Mouse (Mus musculus) midbrain, embryonic 11.5 days (tissue): ENCODE measurements around the gene Dmbt1. TPM values are rescaled to one million over a fixed set of nuclear protein-coding genes. Genes with fewer than 3 reads are reported as not detected.

Source experiments
- ATAC-seq: fragments of 200-750 bp; cut with Nextera tagmentation; 2 replicates; pipeline ENCODE4 v1.8.0; 2017; ENCODE audit warnings: moderate TSS enrichment, moderate library complexity; ENCODE audit not compliant: low FRiP score
- DNase-seq: peaks from one replicate; pipeline ENCODE4 v3.0.0; 2015; ENCODE audit warnings: low spot score; ENCODE audit errors: missing footprints
- H3K27ac ChIP-seq: fragments of 300-500 bp; sonication (generic); 2 replicates; pipeline ENCODE4 v1.5.1; 2014; ENCODE audit warnings: low read depth, low read length
- H3K27me3 ChIP-seq: fragments of 300-500 bp; sonication (generic); 2 replicates; pipeline ENCODE4 v1.6.1; 2014; ENCODE audit warnings: mild to moderate bottlenecking, low read length, moderate library complexity, mixed read lengths; ENCODE audit not compliant: control insufficient read depth, insufficient read depth
- H3K36me3 ChIP-seq: fragments of 300-500 bp; sonication (generic); 2 replicates; pipeline ENCODE4 v1.6.1; 2014; ENCODE audit warnings: mild to moderate bottlenecking, low read length, moderate library complexity, mixed read lengths; ENCODE audit not compliant: control insufficient read depth, insufficient read depth
- H3K4me1 ChIP-seq: fragments of 300-500 bp; sonication (generic); 2 replicates; pipeline ENCODE4 v1.6.1; 2014; ENCODE audit warnings: low read length; ENCODE audit not compliant: control insufficient read depth, insufficient read depth
- H3K4me2 ChIP-seq: fragments of 300-500 bp; sonication (generic); 2 replicates; pipeline ENCODE4 v1.6.1; 2014; ENCODE audit warnings: mild to moderate bottlenecking, moderate library complexity
- H3K4me3 ChIP-seq: fragments of 300-500 bp; sonication (generic); 2 replicates; pipeline ENCODE4 v1.5.1; 2014; ENCODE audit warnings: low read depth, low read length
- H3K9ac ChIP-seq: fragments of 300-500 bp; sonication (generic); 2 replicates; pipeline ENCODE4 v1.6.1; 2014; ENCODE audit warnings: low read length
- H3K9me3 ChIP-seq: fragments of 300-500 bp; sonication (generic); 2 replicates; pipeline ENCODE4 v1.6.1; 2016; ENCODE audit warnings: low read length; ENCODE audit not compliant: control insufficient read depth
- WGBS: fragments of 180-500 bp; shearing (Covaris S2); extraction: QIAGEN DNeasy Blood & Tissue Kit; methylation state at CpG from one replicate; pipeline ENCODE4 v1.1.7; 2014; 5-methylcytosine and 5-hydroxymethylcytosine counted together
- polyA plus RNA-seq: library from polyadenylated mRNA; unstranded; fragments of >200 nt; fragmentation: Nextera tagmentation; extraction: Ambion mirVana; gene quantifications from 2 replicates; pipeline ENCODE4 v1.2.1, GENCODE M21; 2014

Dmbt1 gene
- polyA plus RNA-seq, 1 experiment from 2014 or later, result not detected

GRCm38 (mm10) chr7:131122210-131122807 is 90.5 kb downstream of the Dmbt1 start:
- H3K9ac ChIP-seq, result no peak overlapping the region
- no peaks in the 10 kb centered on the region for H3K36me3 ChIP-seq
- H3K9me3 ChIP-seq, result no peaks in the 10 kb centered on the region
- H3K27ac ChIP-seq, result no peak overlapping the region
- H3K4me3 ChIP-seq, result no peak overlapping the region
- 88% methylated on average over 2 of the region's 2 CpGs for WGBS
- ATAC-seq (no peak), DNase-seq (no peak)
- no peaks in the 10 kb centered on the region for H3K4me1 ChIP-seq
- no peak overlapping the region for H3K4me2 ChIP-seq
- H3K27me3 ChIP-seq, result no peaks in the 10 kb centered on the region

- no peak for DNase-seq
- 80% methylated on average over 12 of the region's 12 CpGs for WGBS
- Histone ChIP-seq H3K9me3 (no peaks in the 10 kb centered on the region), H3K4me1 (no peaks in the 10 kb centered on the region), H3K4me3 (no peak overlapping the region), H3K36me3 (no peaks in the 10 kb centered on the region), H3K9ac (no peak overlapping the region), H3K4me2 (no peak overlapping the region), H3K27me3 (no peaks in the 10 kb centered on the region), H3K27ac (no peak overlapping the region)
- ATAC-seq, result no peak
These were observed 98.2 kb downstream of the Dmbt1 start for GRCm38 (mm10) chr7:131130021-131130420.

- no peak for ATAC-seq
- H3K9ac ChIP-seq, result no peak overlapping the region
- no peak for DNase-seq
- H3K4me1 ChIP-seq, result no peaks in the 10 kb centered on the region
- no peaks in the 10 kb centered on the region for H3K36me3 ChIP-seq
- H3K4me2 ChIP-seq, result no peak overlapping the region
- H3K9me3 ChIP-seq, result no peaks in the 10 kb centered on the region
- no peak overlapping the region for H3K27ac ChIP-seq
- H3K4me3 ChIP-seq, result no peak overlapping the region
- H3K27me3 ChIP-seq, result no peaks in the 10 kb centered on the region
- 83% methylated on average over 3 of the region's 3 CpGs for WGBS
These were observed 101.3 kb downstream of the Dmbt1 start for GRCm38 (mm10) chr7:131133181-131133580.

GRCm38 (mm10) chr7:131146214-131146613 is 114.4 kb downstream of the Dmbt1 start, which contains the start of gene 4933402N03Rik:
Gene 4933402N03Rik (minus strand): TSS chr7:131146314.
- H3K27ac ChIP-seq, result no peak within 1 kb of the TSS
- H3K36me3 ChIP-seq, result no peaks in the 10 kb centered on the region
- ATAC-seq, result no peak
- DNase-seq, result no peak
- H3K9ac ChIP-seq, result no peak within 1 kb of the TSS
- WGBS, result 93% methylated on average over 2 of the region's 2 CpGs
- no peak within 1 kb of the TSS for H3K4me2 ChIP-seq
- H3K9me3 ChIP-seq, result no peaks in the 10 kb centered on the region
- H3K27me3 ChIP-seq, result no peaks in the 10 kb centered on the region
- H3K4me1 ChIP-seq, result no peaks in the 10 kb centered on the region
- H3K4me3 ChIP-seq, result no peak within 1 kb of the TSS

GRCm38 (mm10) chr7:131150179-131150578 is 118.3 kb downstream of the Dmbt1 start:
- Histone ChIP-seq H3K4me3 (no peak overlapping the region), H3K9me3 (no peaks in the 10 kb centered on the region), H3K9ac (no peak overlapping the region), H3K4me2 (no peak overlapping the region), H3K27me3 (no peaks in the 10 kb centered on the region), H3K36me3 (no peaks in the 10 kb centered on the region), H3K4me1 (no peaks in the 10 kb centered on the region), H3K27ac (no peak overlapping the region)
- 79% methylated on average over 3 of the region's 3 CpGs for whole genome bisulfite sequencing
- ATAC-seq, result no peak
- no peak for DNase-seq

- ATAC-seq, result no peak
- 88% methylated on average over 5 of the region's 5 CpGs for WGBS
These were observed 121.2 kb downstream of the Dmbt1 start for GRCm38 (mm10) chr7:131153044-131153443.

GRCm38 (mm10) chr7:131162251-131162650 is 130.4 kb downstream of the Dmbt1 start:
- H3K27ac ChIP-seq, result no peak overlapping the region
- no peak overlapping the region for H3K4me3 ChIP-seq
- H3K27me3 ChIP-seq, result no peaks in the 10 kb centered on the region
- H3K36me3 ChIP-seq, result no peaks in the 10 kb centered on the region
- H3K4me2 ChIP-seq, result no peak overlapping the region
- ATAC-seq (no peak), DNase-seq (no peak)
- no peak overlapping the region for H3K9ac ChIP-seq
- no peaks in the 10 kb centered on the region for H3K4me1 ChIP-seq
- no peaks in the 10 kb centered on the region for H3K9me3 ChIP-seq
- 76% methylated on average over 7 of the region's 7 CpGs for WGBS

More at GRCm38 (mm10) chr7:131153044-131153443, 121.2 kb downstream of the Dmbt1 start:
- no peaks in the 10 kb centered on the region for H3K36me3 ChIP-seq
- no peak overlapping the region for H3K4me2 ChIP-seq
- no peaks in the 10 kb centered on the region for H3K9me3 ChIP-seq
- H3K9ac ChIP-seq, result no peak overlapping the region
- no peak overlapping the region for H3K27ac ChIP-seq
- H3K4me3 ChIP-seq, result no peak overlapping the region
- no peaks in the 10 kb centered on the region for H3K27me3 ChIP-seq
- no peak for DNase-seq
- H3K4me1 ChIP-seq, result no peaks in the 10 kb centered on the region

GRCm38 (mm10) chr7:131167771-131168170 is 135.9 kb downstream of the Dmbt1 start:
- H3K4me3 ChIP-seq, result no peak overlapping the region
- no peak overlapping the region for H3K27ac ChIP-seq
- 68% methylated on average over 3 of the region's 3 CpGs for WGBS
- H3K4me1 ChIP-seq, result no peaks in the 10 kb centered on the region
- no peaks in the 10 kb centered on the region for H3K36me3 ChIP-seq
- no peak for ATAC-seq
- no peak overlapping the region for H3K9ac ChIP-seq
- no peak for DNase-seq
- H3K4me2 ChIP-seq, result no peak overlapping the region
- no peaks in the 10 kb centered on the region for H3K9me3 ChIP-seq
- H3K27me3 ChIP-seq, result no peaks in the 10 kb centered on the region

- ATAC-seq (no peak), DNase-seq (no peak)
- Histone ChIP-seq H3K27me3 (no peaks in the 10 kb centered on the region), H3K4me3 (no peak overlapping the region), H3K4me2 (no peak overlapping the region), H3K9me3 (no peaks in the 10 kb centered on the region), H3K9ac (no peak overlapping the region), H3K4me1 (no peaks in the 10 kb centered on the region), H3K36me3 (no peaks in the 10 kb centered on the region), H3K27ac (no peak overlapping the region)
- 76% methylated on average over 2 of the region's 2 CpGs for WGBS
These were observed 137.2 kb downstream of the Dmbt1 start for GRCm38 (mm10) chr7:131169099-131169498.
